Mouse (Mus musculus) lung, postnatal 0 days (tissue): Measurements from ENCODE around the gene Amdhd1. TPM values are rescaled to one million over a fixed set of nuclear protein-coding genes. Genes with fewer than 3 reads are reported as not detected.

Experiments
- ATAC-seq: fragments of 200-750 bp; cut with Nextera tagmentation; 2 replicates; pipeline ENCODE4 v1.8.0; 2017; ENCODE audit warnings: moderate library complexity
- DNase-seq: peaks from one replicate; pipeline ENCODE4 v3.0.0-alpha.2; 2016; ENCODE audit warnings: low spot score
- H3K27ac ChIP-seq: fragments of 300-500 bp; sonication (generic); 2 replicates; pipeline ENCODE4 v1.5.1; 2014; ENCODE audit warnings: antibody characterized with exemption, mild to moderate bottlenecking, low read length, mixed read lengths
- H3K27me3 ChIP-seq: fragments of 300-500 bp; sonication (generic); replicated peaks from 2 replicates; pipeline ENCODE4 v1.6.1; 2014; ENCODE audit warnings: low read length, mixed read lengths; ENCODE audit not compliant: insufficient read depth
- H3K36me3 ChIP-seq: fragments of 300-500 bp; sonication (generic); 2 replicates; pipeline ENCODE4 v1.6.1; 2014; ENCODE audit warnings: low read length, mixed read lengths; ENCODE audit not compliant: insufficient read depth
- H3K4me1 ChIP-seq: fragments of 300-500 bp; sonication (generic); 2 replicates; pipeline ENCODE4 v1.6.1; 2014; ENCODE audit warnings: antibody characterized with exemption, low read depth, low read length, mixed read lengths; ENCODE audit not compliant: insufficient read depth
- H3K4me2 ChIP-seq: fragments of 300-500 bp; sonication (generic); replicated peaks from 2 replicates; pipeline ENCODE4 v1.6.1; 2014; ENCODE audit warnings: low read depth, mild to moderate bottlenecking, low read length, moderate library complexity, mixed read lengths
- H3K4me3 ChIP-seq: fragments of 300-500 bp; sonication (generic); 2 replicates; pipeline ENCODE4 v1.5.1; 2014; ENCODE audit warnings: low read depth, low read length
- H3K9ac ChIP-seq: fragments of 300-500 bp; sonication (generic); replicated peaks from 2 replicates; pipeline ENCODE4 v1.6.1; 2014; ENCODE audit warnings: low read depth, mild to moderate bottlenecking
- H3K9me3 ChIP-seq: fragments of 300-500 bp; sonication (generic); 2 replicates; pipeline ENCODE4 v1.6.1; 2016; ENCODE audit warnings: low read length, mixed read lengths
- CTCF ChIP-seq: IDR thresholded peaks from 2 replicates; pipeline ENCODE4 v1.5.1; 2016; ENCODE audit warnings: antibody characterized with exemption, mild to moderate bottlenecking
- EP300 ChIP-seq: IDR thresholded peaks from 2 replicates; pipeline ENCODE4 v1.6.1; 2016; ENCODE audit warnings: antibody characterized with exemption, mild to moderate bottlenecking, control low read depth
- WGBS: fragments of 180-500 bp; shearing (Covaris S2); extraction: QIAGEN DNeasy Blood & Tissue Kit; methylation state at CpG from one replicate; pipeline ENCODE4 v1.1.7; 2014; 5-methylcytosine and 5-hydroxymethylcytosine counted together
- polyA plus RNA-seq: library from polyadenylated mRNA; unstranded; fragments of >200 nt; fragmentation: Nextera tagmentation; extraction: Ambion mirVana; gene quantifications from 2 replicates; pipeline ENCODE4 v1.2.1, GENCODE M21; 2015

Amdhd1 gene
- polyA plus RNA-seq, 1 experiment from 2014 or later = 0.24 TPM

- no peak overlapping the region for H3K4me2 ChIP-seq
- WGBS = 69% methylated on average over 1 of the region's 1 CpGs
- DNase-seq = no peak
- H3K27ac ChIP-seq = no peak overlapping the region
- peaks cover 4% of the 10 kb centered on the region; the same call in 1 of the 2 replicates for H3K4me1 ChIP-seq
- TF ChIP-seq CTCF (no peak), EP300 (no peak)
- no peak overlapping the region for H3K4me3 ChIP-seq
- ATAC-seq = no peak
- H3K9me3 ChIP-seq = no peaks in the 10 kb centered on the region
- no peak overlapping the region for H3K9ac ChIP-seq
- H3K36me3 ChIP-seq = no peaks in the 10 kb centered on the region
- H3K27me3 ChIP-seq = no peaks in the 10 kb centered on the region
These were observed 1.8 kb upstream of the Amdhd1 start for GRCm38 (mm10) chr10:93541585-93541984.

- no peak for TF ChIP-seq CTCF
- no peak for TF ChIP-seq EP300
- no peaks in the 10 kb centered on the region for H3K36me3 ChIP-seq
- H3K27ac ChIP-seq = no peak within 1 kb of the TSS
- 0 out of 2 replicates have a peak within 1 kb of the TSS, but pooled peaks have one; percentile 13 for H3K9ac ChIP-seq
- H3K27me3 ChIP-seq = no peaks in the 10 kb centered on the region
- H3K9me3 ChIP-seq = no peaks in the 10 kb centered on the region
- H3K4me2 ChIP-seq = peak within 1 kb of the TSS; percentile 61
- peaks cover 4% of the 10 kb centered on the region; the same call in 1 of the 2 replicates for H3K4me1 ChIP-seq
- WGBS = 50% methylated on average over 17 of the region's 17 CpGs
- H3K4me3 ChIP-seq = peak within 1 kb of the TSS; percentile 36
- peak; percentile 9; the same call in 1 of the 2 replicates for ATAC-seq
- DNase-seq = peak; percentile 27
These were observed 788 bp upstream of the Amdhd1 start, which contains the start of gene Ccdc38 for GRCm38 (mm10) chr10:93540431-93541210. TSS of gene Ccdc38 (plus strand) at chr10:93540632.

- Histone ChIP-seq H3K27ac (no peak overlapping the region), H3K4me1 (peaks cover 4% of the 10 kb centered on the region; the same call in 1 of the 2 replicates), H3K9ac (no peak overlapping the region), H3K27me3 (no peaks in the 10 kb centered on the region), H3K9me3 (no peaks in the 10 kb centered on the region), H3K4me3 (no peak overlapping the region), H3K36me3 (no peaks in the 10 kb centered on the region), H3K4me2 (no peak overlapping the region)
- TF ChIP-seq CTCF = no peak
- no peak for TF ChIP-seq EP300
- ATAC-seq = no peak
- WGBS = 50% methylated on average over 6 of the region's 6 CpGs
- no peak for DNase-seq
These were observed 1.0 kb downstream of the Amdhd1 start for GRCm38 (mm10) chr10:93538818-93539217.

GRCm38 (mm10) chr10:93538287-93538686 is 1.5 kb downstream of the Amdhd1 start:
- Histone ChIP-seq H3K9ac (no peak overlapping the region), H3K4me3 (no peak overlapping the region), H3K4me2 (no peak overlapping the region), H3K27ac (no peak overlapping the region), H3K27me3 (no peaks in the 10 kb centered on the region), H3K9me3 (no peaks in the 10 kb centered on the region), H3K4me1 (peaks cover 4% of the 10 kb centered on the region; the same call in 1 of the 2 replicates), H3K36me3 (no peaks in the 10 kb centered on the region)
- no peak for ATAC-seq
- TF ChIP-seq CTCF (no peak), EP300 (no peak)
- no peak for DNase-seq
- WGBS = 59% methylated on average over 2 of the region's 2 CpGs

- Histone ChIP-seq H3K36me3 (no peaks in the 10 kb centered on the region), H3K4me1 (no peaks in the 10 kb centered on the region), H3K27ac (no peak overlapping the region), H3K9me3 (no peaks in the 10 kb centered on the region), H3K4me3 (no peak overlapping the region), H3K9ac (no peak overlapping the region), H3K27me3 (no peaks in the 10 kb centered on the region), H3K4me2 (no peak overlapping the region)
- ATAC-seq = no peak
- TF ChIP-seq EP300 (no peak), CTCF (no peak)
- WGBS = 65% methylated on average over 1 of the region's 1 CpGs
- DNase-seq = no peak
These were observed 14.5 kb downstream of the Amdhd1 start for GRCm38 (mm10) chr10:93525329-93525728.

GRCm38 (mm10) chr10:93520994-93521393 is 18.8 kb downstream of the Amdhd1 start:
- no peaks in the 10 kb centered on the region for H3K9me3 ChIP-seq
- H3K36me3 ChIP-seq = no peaks in the 10 kb centered on the region
- DNase-seq (no peak), ATAC-seq (no peak)
- no peaks in the 10 kb centered on the region for H3K4me1 ChIP-seq
- H3K4me2 ChIP-seq = no peak overlapping the region
- H3K9ac ChIP-seq = no peak overlapping the region
- TF ChIP-seq EP300 = no peak
- TF ChIP-seq CTCF = no peak
- no peak overlapping the region for H3K27ac ChIP-seq
- 59% methylated on average over 4 of the region's 4 CpGs for WGBS
- no peak overlapping the region for H3K4me3 ChIP-seq
- no peaks in the 10 kb centered on the region for H3K27me3 ChIP-seq
